Mouse (Mus musculus): Measurements from ENCODE around the gene Ubr4.
"Not testable (repeated sequence)": the region's sequence is repeated elsewhere in the genome, so short reads cannot be mapped to it uniquely, and the experiment has no call there.

Ubr4 gene

DNA sequence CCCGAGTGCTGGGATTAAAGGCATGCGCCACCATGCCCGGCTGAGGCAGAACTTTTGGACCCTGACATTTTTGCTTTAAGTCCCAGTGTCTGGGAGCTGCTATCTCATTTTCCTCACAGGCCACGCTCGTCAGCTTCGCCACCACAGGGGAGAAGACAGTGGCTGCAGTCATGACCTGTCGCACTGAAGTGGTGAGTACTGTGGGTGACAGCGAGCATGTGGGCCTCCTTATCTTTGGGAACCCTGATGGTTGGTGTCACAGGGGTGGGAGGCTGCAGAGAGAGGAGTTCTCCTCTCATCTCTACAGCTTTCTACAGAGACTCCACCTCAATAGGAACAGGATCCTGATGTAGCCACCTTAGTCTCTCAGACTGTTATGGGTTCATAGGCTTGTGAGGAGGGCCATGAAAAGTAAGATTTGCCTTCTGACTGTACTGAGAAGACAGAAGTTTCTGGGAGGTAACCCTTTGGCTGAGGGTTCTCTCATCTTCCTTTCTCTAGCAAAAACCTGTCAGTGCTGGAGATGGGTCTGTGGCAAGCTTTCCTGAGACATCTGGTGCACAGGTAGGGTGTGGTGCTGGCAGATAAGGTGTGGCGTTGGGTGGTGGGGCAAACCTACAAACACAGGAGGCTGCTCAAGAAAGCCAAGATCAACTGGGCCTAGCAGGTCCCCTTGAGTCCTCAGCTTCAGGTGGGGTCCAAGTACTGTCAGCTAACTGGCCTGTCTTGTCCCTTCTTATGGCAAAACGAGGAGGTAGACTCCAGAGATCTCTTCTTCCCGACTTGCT, 8.5 kb downstream of the Ubr4 start:
- DNase-seq, result no peak

- no peak for DNase-seq
Measured at GRCm38 (mm10) chr4:139367336-139367735, 14.9 kb downstream of the Ubr4 start.

GRCm38 (mm10) chr4:139368038-139368437, 15.6 kb downstream of the Ubr4 start:
- DNase-seq, result no peak

DNA sequence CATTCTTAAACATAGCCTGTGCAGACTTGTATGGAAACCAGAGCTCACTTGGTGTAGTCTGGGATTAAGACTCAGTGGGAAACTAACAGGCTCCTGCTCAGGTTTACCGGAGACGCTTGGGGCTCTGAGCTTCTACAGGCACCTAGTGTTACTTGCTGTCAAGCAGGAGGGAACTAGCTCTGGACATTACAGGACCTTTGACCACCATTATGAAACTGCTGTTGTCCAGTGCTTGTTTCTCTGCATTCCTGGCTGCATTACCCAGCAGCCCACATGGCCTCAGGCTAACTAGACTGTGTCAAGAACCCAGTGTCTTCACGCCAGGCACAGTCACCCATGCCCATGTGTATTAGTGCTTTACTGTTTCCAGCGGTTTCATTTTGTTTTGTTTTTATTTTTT, 20.7 kb downstream of the Ubr4 start:
- no peak for DNase-seq

DNA sequence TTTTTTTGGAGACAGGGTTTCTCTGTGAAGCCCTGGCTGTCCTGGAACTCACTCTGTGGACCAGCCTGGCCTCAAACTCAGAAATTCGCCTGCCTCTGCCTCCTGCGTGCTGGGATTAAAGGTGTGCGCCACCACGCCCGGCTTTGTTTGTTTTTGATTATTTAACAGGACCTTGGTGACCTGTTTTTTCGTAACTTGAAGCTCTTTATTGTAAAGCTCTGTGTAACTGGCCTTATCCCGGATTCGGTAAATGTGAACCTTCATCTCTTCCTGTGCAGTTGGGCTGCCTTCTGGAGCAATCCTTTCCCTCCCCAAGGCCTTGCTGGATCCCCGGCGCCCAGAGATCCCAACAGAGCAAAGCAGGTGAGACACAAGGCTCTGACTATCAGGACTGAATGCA, 21.1 kb downstream of the Ubr4 start:
- no peak for DNase-seq

DNA sequence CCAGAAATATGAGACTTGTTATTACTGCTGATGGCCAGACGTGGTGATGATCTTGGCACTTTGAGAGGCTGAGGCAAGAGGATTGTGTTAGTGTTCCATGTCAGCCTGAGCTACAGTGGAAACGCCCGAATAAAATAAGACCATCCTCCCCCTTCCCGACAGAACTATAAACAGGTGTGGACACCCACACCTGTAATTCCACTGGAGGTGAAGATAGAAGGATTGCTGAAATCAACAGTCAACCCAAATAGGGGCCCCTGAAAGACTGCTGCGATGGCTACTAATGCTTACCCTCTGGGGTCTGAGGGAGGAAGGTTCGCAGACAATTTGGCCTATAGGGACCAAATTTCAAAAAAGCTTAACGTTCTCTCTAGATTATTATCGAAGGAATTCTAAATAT, 27.3 kb downstream of the Ubr4 start:
- DNase-seq, result no peak

DNA sequence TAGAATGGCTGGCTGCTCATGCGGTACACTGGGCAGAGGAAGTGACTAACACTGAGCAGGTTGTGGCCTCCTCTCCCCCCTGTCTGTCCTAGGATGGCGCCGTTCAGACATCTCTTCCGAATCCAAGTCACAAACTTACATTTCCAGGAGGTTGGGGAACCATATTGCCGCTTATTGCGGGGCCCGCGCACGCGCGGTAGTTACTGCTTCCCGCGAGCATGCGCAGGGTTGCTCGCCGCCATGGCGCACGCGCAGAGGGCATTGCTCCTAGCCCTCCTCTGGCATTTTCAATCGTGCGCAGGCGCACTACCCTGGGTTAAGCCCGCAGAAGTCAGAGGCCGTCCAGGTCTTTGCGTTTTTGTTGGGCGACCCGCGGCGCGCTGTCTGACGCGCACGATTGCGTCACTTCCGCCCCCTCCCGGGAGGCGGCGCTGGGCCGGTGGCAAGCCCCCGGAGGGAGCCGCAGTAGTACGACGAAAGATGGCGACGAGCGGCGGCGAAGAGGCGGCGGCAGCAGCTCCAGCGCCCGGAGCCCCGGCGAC, 27.9 kb downstream of the Ubr4 start:
- peak; percentile 99 to 100 for DNase-seq

- no peak for DNase-seq
Measured at GRCm38 (mm10) chr4:139380775-139381451, 28.5 kb downstream of the Ubr4 start.

DNA sequence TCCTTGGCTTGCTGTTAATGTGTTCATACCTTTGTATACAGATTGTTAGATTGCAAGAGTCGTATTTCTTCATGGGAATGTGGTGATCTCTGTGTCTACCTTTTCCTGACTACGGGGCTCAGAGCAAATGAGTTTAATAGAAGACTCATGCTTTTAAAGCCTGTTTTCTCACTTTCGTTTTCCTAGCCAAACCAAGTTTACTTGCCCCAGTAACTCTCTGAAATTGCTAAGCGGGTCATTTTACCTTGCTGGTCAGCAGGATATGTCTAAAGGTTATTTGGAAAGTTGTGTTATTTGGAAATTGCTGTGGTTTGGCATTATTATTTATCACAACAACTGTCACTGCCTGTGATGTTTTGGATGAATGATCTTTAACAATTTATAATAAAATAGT, 29.0 kb downstream of the Ubr4 start:
- no peak for DNase-seq

GRCm38 (mm10) chr4:139382231-139382630, 29.8 kb downstream of the Ubr4 start:
- DNase-seq, result no peak

GRCm38 (mm10) chr4:139385841-139386240, 33.4 kb downstream of the Ubr4 start:
- not testable (repeated sequence) for DNase-seq

- DNase-seq, result no peak
Measured at GRCm38 (mm10) chr4:139386869-139387319, 34.5 kb downstream of the Ubr4 start.

GRCm38 (mm10) chr4:139389557-139389956, 37.1 kb downstream of the Ubr4 start:
- no peak for DNase-seq

DNA sequence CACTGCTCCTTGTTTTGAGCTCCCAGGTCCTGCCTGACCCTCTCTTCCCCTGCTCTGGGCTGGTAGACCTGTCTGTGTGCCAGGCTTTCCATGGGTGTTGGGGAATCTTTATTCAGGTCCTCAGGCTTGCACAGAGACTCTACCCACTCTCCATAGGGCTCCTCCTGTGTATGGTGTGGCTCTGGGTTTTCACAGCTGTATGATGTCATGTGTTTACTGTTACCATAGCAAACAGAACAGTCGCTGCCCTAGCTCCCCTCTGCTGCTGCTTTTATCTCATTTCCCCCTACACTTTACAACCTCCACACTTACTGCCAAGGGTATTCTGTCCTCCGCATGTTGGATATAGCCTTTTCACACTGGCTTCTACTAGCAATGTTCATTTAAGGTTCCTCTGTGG, 43.0 kb downstream of the Ubr4 start:
- DNase-seq, result no peak

GRCm38 (mm10) chr4:139400487-139400886, 48.1 kb downstream of the Ubr4 start:
- no peak for DNase-seq

DNA sequence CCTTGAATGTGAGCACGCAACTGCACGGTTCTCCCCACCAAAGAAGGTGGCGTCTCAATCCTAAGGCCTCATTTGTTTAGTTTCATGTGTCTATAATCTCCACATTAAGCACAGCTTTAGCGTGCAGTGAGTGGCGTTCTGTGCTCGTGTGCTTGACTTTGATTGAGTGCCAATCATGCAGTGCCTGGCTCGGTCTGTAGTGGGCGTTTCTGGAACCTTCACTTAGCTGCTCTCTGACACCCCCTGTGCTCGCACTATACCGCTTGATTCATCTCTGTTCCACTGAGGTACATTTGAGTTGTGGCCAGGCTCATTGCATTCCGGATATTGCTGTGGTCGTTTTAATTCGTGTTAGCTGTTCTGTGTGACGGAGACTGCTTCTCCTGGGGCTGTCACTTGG, 50.8 kb downstream of the Ubr4 start:
- no peak for DNase-seq

DNA sequence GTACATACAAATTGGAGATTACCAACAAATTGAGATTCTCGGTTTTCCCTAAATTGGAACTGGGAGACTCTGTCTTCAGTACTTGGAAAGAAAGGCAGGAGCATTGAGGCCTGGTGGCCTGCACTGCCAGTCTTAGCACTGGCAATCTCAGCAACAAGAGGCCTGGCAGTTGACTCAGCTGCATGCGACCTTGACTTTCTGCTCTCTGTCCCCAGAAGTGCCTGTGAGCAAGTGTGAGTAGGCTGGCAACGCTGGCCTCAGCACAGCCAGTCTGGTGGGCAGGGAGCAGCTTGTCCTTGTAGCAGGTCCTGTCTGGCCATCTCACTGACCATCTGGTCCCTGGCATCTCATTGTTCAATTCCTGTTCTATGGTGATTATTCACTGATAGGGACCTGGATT, 58.9 kb downstream of the Ubr4 start:
- DNase-seq, result no peak

DNA sequence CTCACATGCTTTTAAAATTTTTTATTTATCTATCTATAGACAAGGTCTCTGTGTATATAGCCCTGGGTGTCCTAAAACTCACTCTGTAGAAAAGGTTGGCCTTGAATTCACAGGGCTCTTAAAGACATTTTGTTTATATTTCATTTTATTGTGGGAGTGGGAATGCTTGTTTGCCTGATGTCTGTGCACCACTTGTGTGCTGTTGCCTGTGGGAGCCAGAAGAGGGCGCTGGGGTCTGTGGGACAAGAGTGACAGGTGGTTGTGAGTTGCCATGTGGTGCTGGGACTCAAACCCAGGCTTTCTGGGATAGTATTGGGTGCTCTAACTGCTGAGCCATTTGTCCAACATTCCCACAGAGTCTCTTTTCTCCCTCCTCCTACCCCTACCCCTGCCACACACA, 65.5 kb downstream of the Ubr4 start:
- DNase-seq, result no peak

GRCm38 (mm10) chr4:139421621-139422020, 69.2 kb downstream of the Ubr4 start:
- no peak for DNase-seq

DNA sequence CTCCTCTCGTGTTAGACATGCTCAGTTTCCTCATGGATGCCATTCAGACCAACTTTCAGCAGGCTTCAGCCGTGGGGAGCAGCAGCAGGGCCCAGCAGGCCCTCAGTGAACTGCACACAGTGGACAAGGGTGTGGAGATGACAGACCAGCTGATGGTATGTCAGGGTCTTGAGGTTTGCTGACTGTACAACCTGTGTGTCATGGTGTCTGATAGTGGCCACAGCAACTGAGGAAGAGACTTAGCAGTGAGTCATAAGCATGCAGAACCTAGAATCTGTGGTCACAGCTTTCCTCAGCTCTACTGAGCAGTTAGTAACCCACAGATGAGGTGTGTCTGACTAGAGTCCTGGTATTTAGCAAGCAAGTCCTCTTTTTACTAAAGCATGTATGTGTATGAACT, 70.0 kb downstream of the Ubr4 start:
- no peak for DNase-seq

DNA sequence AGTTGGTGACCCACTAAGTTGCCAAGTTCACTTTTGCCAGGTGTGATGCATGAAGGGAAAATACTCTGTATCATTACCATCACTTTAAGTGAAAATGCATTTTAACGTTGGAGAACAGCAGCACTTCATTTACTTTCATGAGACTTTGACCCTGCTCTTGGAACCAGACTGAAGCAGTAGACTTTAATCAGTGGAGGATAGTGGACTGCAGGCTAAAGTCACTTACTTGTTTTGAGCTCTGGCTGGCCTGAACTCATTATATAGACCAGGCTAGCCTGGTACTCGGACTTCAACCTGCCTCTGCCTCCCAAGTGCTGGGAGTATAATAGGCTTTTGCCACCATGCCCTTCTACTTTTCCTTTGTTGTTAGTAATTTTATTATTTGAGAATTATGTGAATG, 70.9 kb downstream of the Ubr4 start:
- no peak for DNase-seq

- DNase-seq, result peak; percentile 27 to 47
Measured at GRCm38 (mm10) chr4:139430176-139430575, 77.8 kb downstream of the Ubr4 start.

GRCm38 (mm10) chr4:139430891-139431290, 78.5 kb downstream of the Ubr4 start:
- DNase-seq, result no peak

All from spleen, adult 18-20 months (tissue).